Mouse (Mus musculus) layer of hippocampus, postnatal 10 days (tissue): ENCODE measurements at regions not wholly inside any gene's neighbourhood (a gene's known extent, or its start where the extent isn't known, plus 50 kb on each side); places are given as distances from the start of the nearest gene placed in this dataset.

Source experiments
- DNase-seq, 2 experiments: peaks; one replicate each; pipeline ENCODE4 v3.0.0; 2021; ENCODE audit warnings: low spot score in 2 of 2

DNA sequence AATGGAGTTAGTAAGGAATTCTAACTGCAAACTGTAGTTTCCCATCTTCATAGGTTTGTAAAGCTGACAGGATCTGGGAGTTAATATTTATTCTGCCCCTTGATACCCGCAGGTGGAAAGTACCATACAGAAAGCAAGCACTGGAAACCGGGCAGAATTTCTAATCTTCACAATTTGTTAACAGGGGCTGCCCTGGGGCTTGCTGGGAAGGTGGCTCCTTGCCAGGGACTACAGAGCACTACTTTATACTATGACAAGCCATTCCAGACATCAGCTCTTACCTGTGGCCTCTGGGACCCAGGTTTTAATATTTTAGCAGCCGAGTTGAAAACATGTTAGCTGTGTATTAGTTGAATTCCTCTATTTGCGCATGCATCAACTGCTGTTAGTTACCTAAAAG, 135.1 kb upstream of the Zeb2 start:
- DNase-seq = no peak

DNA sequence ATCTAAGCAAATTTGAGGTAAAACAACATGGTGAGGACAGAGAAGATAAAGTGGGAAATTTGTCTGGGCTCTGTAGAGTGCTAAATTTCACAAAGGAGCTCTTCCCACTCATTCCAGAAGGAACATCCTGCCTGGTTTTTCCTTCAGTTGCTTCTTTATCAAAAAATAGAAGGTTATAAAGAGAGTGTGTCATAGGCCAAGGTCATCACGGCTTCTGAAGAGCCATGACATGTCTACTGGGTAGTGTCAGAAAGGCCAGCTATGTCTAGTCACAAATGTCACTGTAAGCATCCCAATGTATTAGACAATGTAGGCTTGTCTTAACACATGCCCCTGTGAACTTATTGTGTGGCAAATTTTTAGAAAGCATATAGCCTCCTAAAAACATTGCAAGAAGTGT, 132.5 kb upstream of the Zeb2 start:
- no peak for DNase-seq

DNA sequence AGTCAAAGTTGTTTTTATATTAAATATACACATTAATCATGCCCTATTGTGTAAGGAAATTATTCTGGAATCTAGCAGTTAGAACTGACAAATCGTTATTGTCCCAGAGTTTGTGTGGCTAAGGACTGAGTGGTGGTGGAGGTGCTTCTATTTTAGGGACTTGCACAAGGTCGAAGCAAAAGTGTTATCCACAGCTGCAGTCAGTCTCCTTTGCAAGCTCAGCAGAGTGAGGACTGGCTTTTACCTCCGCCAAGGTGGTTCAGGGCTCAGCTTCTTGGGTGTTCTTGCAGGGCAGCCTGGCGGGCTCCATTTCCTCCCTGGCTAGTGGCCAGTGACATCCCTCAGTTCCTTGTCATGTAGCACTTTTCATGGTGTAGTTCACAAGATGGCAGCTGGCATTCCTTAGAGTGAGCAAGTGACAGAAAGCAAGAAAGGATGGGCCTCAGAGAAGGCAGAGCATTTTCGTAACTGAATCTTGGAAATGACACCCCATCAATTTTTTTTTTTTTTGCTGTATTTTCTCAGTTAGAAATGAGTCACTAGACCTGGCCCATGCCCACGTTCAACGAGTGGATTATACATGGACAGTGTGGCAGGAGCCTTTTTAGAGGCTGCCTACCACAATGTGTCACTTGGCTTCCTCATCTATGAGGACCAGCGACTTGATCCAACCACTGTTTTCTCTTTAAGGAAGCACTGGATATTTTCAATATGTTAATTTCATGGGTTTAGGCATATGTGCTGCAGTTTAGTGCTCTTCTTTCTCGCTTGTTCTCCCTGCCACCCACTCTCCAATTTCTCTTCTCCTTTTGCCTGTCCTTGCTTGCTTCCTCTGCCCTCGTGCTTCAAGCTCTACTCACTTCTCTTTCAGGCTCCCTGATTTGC, 129.1 kb upstream of the Zeb2 start:
- DNase-seq = no peak

DNA sequence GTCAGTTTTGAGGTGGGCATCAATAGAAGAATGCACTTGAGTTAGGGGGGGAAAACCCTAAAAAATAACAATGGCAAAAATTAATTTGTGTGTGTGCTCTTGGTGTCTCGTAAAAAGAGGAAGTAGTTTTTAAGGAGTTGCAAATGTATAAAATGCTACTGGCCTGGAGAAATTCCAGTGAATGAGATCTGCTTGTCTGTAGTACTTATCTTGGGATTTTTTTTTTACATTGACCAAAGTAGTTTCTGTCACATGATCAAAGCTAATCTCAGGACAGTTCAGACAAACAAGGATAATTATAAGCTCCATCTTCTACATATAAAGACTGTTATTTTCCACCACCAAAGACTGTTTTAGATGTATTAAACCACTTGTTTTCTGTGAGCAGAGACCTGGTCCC, 128.3 kb upstream of the Zeb2 start:
- no peak for DNase-seq

DNA sequence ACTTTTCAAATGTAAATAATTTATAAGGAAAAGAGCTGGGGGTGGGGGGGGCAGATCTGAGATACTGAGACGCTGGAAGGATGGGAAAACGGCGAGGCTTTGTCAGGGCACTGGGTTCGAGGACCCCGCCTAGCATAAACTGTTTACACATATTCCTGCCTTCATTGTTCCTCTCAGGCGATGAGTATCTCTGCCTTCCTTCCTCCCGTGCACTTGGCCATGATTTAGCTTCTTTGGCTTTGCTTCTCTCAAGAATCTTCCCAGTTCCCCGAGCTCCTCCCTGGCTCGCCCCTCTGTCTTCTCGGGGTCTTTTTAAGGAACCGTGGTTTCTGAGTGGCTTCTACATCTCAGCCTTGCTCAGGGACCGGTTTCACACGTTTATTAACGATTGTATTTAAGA, 127.3 kb upstream of the Zeb2 start:
- DNase-seq = no peak

DNA sequence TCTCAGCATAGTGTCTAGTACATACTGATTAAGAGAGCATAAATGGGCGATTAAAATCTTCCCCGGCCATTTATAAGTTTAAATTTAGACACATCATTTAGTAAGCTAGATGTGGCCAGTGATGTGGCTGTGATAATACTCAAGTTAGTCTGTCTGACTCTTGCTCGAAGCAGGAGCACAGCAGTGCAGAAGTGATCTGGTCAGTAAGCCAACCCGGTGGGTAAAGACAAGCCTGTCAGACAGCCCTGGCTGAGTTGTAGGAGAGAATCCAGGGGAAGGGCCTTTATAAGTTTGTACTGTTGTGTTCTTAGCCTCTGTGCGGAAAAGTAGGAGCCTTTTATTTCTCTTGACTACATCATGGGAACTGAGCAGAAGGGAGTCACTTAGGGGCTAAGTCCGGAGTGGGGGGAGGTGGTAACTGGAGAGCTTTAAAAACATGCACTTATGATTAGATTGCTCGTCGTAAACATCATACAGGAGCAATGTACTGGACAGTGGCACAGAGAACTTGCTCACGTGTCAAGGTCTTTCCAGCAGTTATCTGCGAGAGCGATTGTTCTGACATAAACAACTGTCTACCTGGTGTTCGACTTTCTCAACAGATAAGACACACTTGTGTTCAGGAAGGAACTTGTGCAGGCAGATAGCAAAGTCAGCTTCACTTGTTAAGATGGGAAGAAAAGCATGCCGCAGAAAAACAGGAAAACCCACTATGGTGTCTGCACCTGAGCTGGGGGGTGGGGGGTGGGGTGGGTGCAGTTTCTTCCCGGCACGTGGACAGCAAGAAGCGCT, 122.5 kb upstream of the Zeb2 start:
- DNase-seq = no peak

DNA sequence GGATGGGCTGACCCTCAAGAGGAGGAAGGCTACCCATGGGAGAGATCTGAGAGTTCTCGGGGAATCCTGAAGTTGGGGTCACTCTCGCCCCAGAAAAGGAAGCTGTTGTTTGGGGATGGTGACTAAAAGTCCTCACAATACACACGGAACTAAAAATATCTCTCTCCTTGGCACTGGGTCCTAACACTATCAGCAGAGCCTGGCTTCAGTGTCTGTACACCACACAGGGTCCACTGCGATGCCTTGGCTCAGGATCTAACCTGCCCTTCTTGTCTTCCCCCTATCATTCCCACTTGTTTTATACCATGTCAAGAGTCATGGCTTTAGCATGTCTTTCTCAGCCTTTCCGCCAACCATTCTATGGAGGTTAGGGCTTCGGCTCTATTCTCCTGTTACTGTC, 121.8 kb upstream of the Zeb2 start:
- no peak for DNase-seq

DNA sequence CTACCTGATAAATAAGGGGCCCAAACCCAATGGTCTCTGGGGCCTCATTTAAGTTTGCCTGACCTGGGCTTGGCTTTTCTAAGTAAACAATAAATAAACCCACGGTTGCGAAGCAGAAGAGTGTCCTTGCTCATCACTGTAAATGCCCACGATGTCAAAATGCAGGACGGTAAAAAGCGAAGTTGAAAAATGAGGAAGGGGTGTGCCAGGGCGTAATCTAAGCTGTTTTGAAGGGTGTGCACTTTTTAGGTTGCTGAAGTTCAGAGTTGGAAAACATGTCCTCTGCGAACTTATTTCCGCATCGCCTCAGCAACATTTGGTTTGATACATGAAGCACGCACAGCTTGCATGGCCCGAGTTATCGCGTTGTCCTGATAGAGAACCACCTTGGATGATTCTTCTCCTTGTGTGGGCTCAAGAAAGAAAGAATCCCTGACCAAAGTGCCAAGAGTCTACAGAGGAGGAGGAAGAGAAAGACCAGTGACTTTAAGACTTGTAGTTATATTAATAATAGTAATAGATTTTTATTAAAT, 119.0 kb upstream of the Zeb2 start:
- no peak for DNase-seq

DNA sequence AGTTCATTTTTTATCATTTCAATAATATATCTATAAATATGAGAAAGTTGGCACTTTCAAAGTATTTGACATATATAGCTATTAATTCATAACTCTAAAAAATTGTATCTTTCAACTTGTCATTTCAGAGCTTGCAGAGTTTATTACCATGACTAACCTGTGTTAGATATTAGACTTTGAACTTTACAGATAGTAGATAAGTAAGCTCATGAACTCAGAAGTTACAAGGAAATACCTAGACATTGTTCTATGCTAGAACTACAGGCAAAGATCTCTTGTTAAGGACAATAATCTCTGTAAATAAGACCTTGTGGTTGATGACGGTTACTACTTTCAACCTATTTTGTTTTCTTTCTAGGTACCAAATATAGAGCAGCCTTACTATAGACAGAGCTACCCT, 117.0 kb upstream of the Zeb2 start:
- DNase-seq = no peak

DNA sequence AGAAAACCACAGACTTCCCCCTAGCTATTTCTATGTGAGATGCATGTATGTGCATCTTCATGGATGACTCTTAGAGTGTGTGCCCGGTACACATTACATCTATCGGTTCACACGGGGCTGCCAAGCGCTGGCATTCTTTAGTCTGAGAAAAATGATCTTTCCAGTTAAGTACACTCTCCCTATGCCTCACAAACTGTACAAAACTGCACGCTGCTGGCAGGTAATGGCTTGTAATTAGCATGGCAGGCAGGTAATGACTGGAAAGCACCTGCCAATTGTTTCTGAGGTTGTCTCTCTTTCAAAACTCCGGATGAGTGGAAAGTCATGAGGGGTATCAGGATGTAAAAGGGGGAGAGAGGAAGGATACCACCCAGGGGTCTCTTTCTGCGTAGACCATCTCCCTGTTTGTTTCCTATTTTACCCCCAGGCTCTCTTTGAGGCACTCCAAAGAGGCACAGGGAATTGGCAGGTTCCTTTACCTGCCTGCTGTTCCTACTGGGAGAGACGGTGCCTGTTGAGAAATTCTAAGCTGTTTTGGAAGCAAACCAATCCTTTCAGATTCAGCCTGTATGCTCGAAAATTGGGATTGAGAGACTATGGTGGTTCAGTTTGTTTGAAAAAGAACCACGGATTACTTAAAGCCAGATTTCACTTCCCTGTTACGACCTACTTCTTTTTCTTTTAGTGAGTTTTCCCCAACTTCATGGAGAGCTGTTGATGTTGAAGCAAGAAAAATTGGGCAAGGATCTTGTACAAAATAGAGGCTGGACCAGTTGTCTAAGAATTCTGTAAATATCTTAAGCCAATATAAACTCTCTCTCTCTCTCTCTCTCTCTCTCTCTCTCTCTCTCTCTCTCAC, 113.4 kb upstream of the Zeb2 start:
- no peak for DNase-seq

DNA sequence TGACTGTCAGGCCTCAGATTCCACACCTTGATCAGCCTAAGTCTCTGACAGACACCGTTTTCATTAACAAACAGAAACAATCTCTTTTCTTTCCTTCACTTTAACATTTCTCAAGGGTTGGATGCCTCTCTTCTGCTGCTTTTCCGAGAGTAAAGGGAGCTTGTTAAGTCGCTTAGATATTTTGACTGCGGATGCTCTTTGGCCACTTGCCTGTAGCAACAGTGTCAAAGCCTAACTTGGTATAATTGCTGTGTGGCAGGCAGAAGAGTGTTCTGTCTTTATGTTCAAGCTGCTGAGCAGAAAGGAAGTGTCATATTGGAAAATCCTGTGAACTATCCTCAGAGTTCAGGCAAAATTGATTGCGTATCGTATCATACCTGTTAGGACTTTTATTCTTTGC, 112.3 kb upstream of the Zeb2 start:
- no peak for DNase-seq

DNA sequence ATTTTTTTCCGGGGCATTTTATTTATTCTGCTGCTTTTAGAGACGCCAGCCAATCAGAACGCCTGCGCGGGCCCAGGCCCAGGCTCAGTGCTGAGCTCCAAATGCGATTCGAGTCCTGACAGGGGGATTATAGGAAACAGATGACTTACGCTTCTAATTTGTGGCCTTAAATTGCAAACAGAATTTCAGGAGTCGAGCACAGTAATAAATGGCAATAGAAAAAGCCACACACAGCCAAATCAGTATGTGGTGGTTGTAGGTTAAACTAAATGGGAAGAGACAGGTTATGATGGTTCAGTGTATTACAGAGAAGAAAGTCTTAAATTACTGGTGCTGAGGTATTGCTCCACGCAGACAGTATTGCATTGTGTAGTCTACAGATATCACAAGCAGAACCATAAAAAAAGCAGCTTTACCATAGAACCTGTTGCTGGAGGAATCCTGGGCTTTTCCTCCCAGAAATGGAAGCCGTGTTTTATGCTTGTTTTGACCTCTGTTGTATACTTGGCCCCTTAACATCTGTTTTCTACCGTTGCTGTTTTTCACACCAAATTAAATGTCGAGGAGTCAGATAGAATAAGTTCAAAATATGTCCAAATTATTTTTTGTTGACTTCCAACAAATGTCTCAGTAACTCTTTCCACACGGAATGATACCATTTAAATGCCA, 110.2 kb upstream of the Zeb2 start:
- peak in 1 of 2 experiments; percentile 41 for DNase-seq

DNA sequence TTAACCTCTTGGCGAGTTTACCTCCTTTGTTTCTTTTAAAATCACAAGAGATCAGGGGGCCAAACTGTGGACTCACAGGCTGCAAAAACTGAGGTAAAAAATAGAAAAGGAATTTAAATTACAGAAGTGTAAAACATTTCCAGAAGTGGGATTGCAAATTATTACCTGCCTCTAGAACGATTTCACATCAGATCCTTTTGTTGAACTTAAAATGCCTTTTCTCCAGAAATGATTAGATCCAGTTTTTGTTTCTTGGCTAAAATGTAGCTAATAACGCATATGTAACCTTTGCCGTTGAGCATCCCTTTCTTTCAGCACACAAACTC, 108.8 kb upstream of the Zeb2 start:
- DNase-seq = no peak

DNA sequence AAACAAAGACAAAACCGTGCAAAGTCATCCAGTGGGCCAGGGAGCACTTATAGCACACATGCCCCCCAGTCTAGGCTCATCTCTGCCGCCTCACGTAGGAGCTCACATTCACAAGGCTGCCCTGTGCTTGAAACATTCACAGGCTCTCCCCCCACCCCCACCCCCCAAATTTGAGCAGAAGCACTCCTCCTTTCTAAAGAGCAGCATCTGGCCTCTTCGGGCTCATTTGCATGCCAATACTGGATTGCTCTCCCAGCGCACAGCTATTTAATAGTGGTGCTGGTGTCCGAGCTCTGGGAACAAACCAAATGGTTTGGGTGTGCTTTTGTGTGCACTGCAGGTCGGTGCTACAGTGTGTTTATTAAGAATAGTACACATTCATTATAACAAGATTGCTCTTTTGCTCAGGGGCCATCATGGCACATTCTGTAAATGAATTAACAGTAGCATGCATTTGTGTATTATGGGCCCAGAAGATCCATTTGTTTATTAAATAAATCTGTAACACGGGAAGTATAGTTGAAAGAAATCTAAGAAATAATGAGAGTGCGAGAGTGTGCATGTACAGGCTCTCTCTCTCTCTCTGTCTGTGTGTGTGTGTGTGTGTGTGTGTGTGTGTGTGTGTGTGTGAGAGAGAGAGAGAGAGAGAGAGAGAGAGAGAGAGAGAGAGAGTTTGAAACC, 108.3 kb upstream of the Zeb2 start:
- DNase-seq = peak in 1 of 2 experiments; percentile 28

DNA sequence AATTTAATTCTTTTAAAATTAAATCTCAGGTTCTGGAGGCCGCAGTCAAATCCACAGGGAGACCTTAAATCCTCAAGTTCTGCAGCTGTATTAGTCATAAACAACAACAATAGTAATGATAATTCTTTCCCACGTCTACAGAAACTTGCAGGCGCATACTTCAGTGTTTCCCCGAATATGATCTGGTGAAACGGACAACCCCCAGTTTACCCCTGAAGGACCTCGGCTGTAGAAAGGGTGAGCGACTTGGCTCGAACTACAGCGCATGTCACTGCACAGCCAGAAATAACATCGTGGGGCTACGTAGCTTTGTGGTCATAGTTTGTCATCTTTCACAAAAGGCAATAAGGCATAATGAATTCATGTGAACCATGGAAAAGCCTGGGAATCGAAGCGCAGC, 105.0 kb upstream of the Zeb2 start:
- no peak for DNase-seq

DNA sequence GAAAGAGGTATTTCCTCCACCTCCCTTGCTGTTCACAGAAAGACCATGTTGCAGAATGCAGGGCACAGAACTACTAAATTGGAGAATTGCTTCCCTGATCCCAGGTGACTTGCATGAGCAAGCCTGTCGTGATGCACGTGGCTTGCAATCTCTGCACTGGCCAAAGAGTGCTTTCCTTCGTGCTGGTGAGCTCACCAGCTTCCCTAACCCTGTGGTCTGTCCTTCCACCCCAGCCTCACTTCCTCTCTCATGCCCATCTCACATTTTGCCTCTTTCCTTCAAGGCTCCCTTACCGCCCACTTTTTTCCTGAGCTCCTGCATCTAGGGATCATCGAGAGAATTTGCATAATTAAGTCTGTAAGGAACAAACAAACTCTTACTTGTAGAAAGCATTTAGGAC, 102.7 kb upstream of the Zeb2 start:
- no peak for DNase-seq

DNA sequence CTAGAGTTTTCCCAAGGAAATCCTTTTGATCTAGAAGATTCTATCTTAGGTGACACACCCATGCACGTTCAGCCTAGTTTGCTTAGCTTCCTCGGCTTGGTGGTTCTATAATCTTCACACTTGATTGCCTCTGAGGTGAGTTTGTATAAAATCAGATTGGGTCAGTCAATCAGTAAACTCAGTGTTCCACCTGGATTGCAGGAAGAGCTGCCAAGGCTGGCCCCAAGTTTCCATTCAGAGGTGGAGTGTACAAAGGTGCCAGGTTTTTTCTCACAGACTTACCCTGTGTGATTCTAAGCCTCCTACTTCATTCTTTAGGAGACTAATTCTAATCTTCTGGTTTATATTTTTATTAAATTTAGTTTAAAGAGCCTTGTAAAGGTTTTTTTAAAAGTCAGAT, 95.6 kb upstream of the Zeb2 start:
- DNase-seq = no peak

DNA sequence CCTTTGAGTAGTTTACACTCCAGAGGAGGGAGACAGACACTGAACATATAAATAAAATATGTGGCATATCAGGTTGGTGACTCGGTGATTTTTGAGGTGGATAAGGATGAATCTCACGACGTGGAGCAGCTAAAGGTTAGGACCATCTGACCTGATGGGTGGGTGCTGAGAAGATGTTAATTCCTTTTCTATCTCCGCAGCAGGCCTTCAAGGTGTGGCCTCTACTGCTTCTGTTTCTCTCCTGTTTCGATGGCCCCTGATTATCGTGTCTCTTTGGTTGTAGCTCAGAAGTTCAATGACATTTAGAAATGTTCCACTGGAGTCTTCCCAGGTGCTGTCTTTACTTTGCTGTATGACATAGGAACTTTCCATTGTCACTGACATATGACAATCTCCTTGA, 91.3 kb upstream of the Zeb2 start:
- no peak for DNase-seq

DNA sequence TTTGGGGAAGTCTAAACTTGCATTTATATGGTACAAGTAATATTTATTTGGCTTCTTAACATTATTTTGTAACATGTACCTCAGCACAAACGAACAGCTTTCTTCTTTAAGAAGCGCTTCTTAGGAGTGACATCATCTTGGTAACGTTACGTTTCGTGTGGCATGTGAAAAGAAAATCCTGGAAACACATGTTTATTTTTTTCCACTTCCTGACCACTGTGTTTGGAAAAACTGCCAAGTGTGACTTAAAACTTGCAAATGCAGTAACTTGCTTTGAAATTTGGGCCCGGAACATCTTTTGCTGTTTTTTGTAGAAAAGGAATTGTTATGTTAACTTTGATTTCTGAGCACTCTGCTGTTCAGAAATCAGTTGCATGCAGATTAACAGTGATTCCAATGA, 88.6 kb upstream of the Zeb2 start:
- no peak for DNase-seq

DNA sequence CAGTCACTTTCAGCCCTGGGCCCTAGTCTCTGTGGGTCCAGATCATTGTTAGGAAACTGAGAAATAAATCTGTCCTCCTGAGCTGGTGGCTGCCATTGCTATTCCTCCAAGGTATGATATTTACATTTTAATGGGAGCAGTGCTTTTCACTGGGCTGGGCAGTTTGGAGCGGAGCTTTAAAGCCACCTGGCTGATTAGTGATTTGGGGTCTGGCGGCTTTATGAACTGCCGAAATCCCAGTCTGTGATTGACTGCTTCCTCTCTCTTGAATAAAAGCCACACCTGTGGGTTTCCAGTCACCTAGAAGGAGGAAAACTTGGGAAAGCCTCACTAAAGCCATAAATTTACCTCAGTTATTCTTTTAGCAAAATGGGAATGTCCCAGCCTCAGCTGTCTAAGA, 88.0 kb upstream of the Zeb2 start:
- no peak for DNase-seq
